Mouse (Mus musculus): Measurements from ENCODE around the gene Ubl5.
A peak's percentile ranks its signal among the peaks of the same experiment; 100 is the strongest.
"Not testable (repeated sequence)": the region's sequence is repeated elsewhere in the genome, so short reads cannot be mapped to it uniquely, and the experiment has no call there.

The Ubl5 gene

GRCm38 (mm10) chr9:20642101-20642895 is at the start of gene Ubl5:
TSS of gene Ubl5 (plus strand) at chr9:20642878.
- DNase-seq (ENCODE audit: low spot score), result no peak

- no peak for DNase-seq (ENCODE audit: low spot score)
Observed at GRCm38 (mm10) chr9:20601270-20601669, 41.4 kb upstream of the Ubl5 start.

- DNase-seq (ENCODE audit: low spot score), result no peak
Observed at GRCm38 (mm10) chr9:20606269-20606668, 36.4 kb upstream of the Ubl5 start.

- peak; percentile 78 for DNase-seq (ENCODE audit: low spot score)
Observed at GRCm38 (mm10) chr9:20607100-20607974, 35.3 kb upstream of the Ubl5 start.

GRCm38 (mm10) chr9:20609831-20610464 is 32.7 kb upstream of the Ubl5 start:
- DNase-seq (ENCODE audit: low spot score), result no peak

- DNase-seq (ENCODE audit: low spot score), result no peak
Observed at GRCm38 (mm10) chr9:20611976-20612375, 30.7 kb upstream of the Ubl5 start.

- no peak for DNase-seq (ENCODE audit: low spot score)
Observed at GRCm38 (mm10) chr9:20616685-20617084, 26.0 kb upstream of the Ubl5 start.

GRCm38 (mm10) chr9:20631332-20631731 is 11.3 kb upstream of the Ubl5 start:
- DNase-seq (ENCODE audit: low spot score), result no peak

GRCm38 (mm10) chr9:20635676-20636075 is 7.0 kb upstream of the Ubl5 start:
- not testable (repeated sequence) for DNase-seq (ENCODE audit: low spot score)

- no peak for DNase-seq (ENCODE audit: low spot score)
Observed at GRCm38 (mm10) chr9:20636256-20636655, 6.4 kb upstream of the Ubl5 start.

GRCm38 (mm10) chr9:20636790-20637189 is 5.9 kb upstream of the Ubl5 start:
- DNase-seq (ENCODE audit: low spot score), result no peak

- DNase-seq (ENCODE audit: low spot score), result no peak
Observed at GRCm38 (mm10) chr9:20638552-20638951, 4.1 kb upstream of the Ubl5 start.

- no peak for DNase-seq (ENCODE audit: low spot score)
Observed at GRCm38 (mm10) chr9:20639486-20639885, 3.2 kb upstream of the Ubl5 start.

GRCm38 (mm10) chr9:20641501-20641900 is 1.2 kb upstream of the Ubl5 start:
- no peak for DNase-seq (ENCODE audit: low spot score)

GRCm38 (mm10) chr9:20642896-20643466 is 303 bp downstream of the Ubl5 start:
- no peak for DNase-seq (ENCODE audit: low spot score)

GRCm38 (mm10) chr9:20643781-20644180 is 1.1 kb downstream of the Ubl5 start:
- no peak for DNase-seq (ENCODE audit: low spot score)

- no peak for DNase-seq (ENCODE audit: low spot score)
Observed at GRCm38 (mm10) chr9:20644360-20645081, 1.8 kb downstream of the Ubl5 start, which contains the start of gene Fbxl12. TSS of gene Fbxl12 (minus strand) at chr9:20644767.

- no peak for DNase-seq (ENCODE audit: low spot score)
Observed at GRCm38 (mm10) chr9:20645121-20645520, 2.4 kb downstream of the Ubl5 start.

GRCm38 (mm10) chr9:20651602-20652259 is 9.1 kb downstream of the Ubl5 start, which contains the start of gene Pin1:
TSS of gene Pin1 (plus strand) at chr9:20652095.
- peak; percentile 98 for DNase-seq (ENCODE audit: low spot score)

GRCm38 (mm10) chr9:20652260-20652658 is 9.6 kb downstream of the Ubl5 start:
- DNase-seq (ENCODE audit: low spot score), result no peak

- no peak for DNase-seq (ENCODE audit: low spot score)
Observed at GRCm38 (mm10) chr9:20653859-20654258, 11.2 kb downstream of the Ubl5 start.

All from left cerebral cortex, adult 11 months (tissue).